Mouse (Mus musculus) myocyte (in vitro differentiated cells): ENCODE data around the gene H2-Ob. TPM values are rescaled to one million over a fixed set of nuclear protein-coding genes. Genes with fewer than 3 reads are reported as not detected.

Source experiments
- polyA plus RNA-seq: library from polyadenylated mRNA; unstranded; fragments of >200 nt; fragmentation: generic; extraction: Trizol; gene quantifications from one replicate; pipeline ENCODE4 v1.2.1, GENCODE M21; 2012; ENCODE audit warnings: missing spikeins

Gene H2-Ob
- polyA plus RNA-seq, 1 experiment, result not detected

Other genes starting within 250 kb of the H2-Ob start
- gene H2-K1, start 238.6 kb upstream of the H2-Ob start, polyA plus RNA-seq, result 89.2 TPM
- 42.9 TPM for gene Ring1, start 214.2 kb upstream of the H2-Ob start, polyA plus RNA-seq
- gene H2-Ke6, start 210.8 kb upstream of the H2-Ob start, polyA plus RNA-seq, result 51.1 TPM
- 207 TPM for gene Slc39a7, start 207.2 kb upstream of the H2-Ob start, polyA plus RNA-seq
- gene Rxrb, start 207.1 kb upstream of the H2-Ob start, polyA plus RNA-seq, result 45.8 TPM
- gene Col11a2, start 199.5 kb upstream of the H2-Ob start, polyA plus RNA-seq, result 0.94 TPM
- 0.07 TPM for gene H2-Oa, start 146.6 kb upstream of the H2-Ob start, polyA plus RNA-seq
- gene H2-DMa, start 119.4 kb upstream of the H2-Ob start, polyA plus RNA-seq, result 7.2 TPM
- 90.1 TPM for gene Brd2, start 116.3 kb upstream of the H2-Ob start, polyA plus RNA-seq
- not detected for gene H2-DMb2, start 95.6 kb upstream of the H2-Ob start, polyA plus RNA-seq
- not detected for gene H2-DMb1, start 85.8 kb upstream of the H2-Ob start, polyA plus RNA-seq
- 0.62 TPM for gene Tap1, start 51.4 kb upstream of the H2-Ob start, polyA plus RNA-seq
- gene Psmb9, start 51.1 kb upstream of the H2-Ob start, polyA plus RNA-seq, result 0.26 TPM
- gene Psmb8, start 41.2 kb upstream of the H2-Ob start, polyA plus RNA-seq, result 0.44 TPM
- 5.3 TPM for gene Tap2, start 35.4 kb upstream of the H2-Ob start, polyA plus RNA-seq
- gene H2-Ab1, start 18.8 kb downstream of the H2-Ob start, polyA plus RNA-seq, result not detected
- not detected for gene H2-Aa, start 48.9 kb downstream of the H2-Ob start, polyA plus RNA-seq
- gene H2-Eb1, start 67.0 kb downstream of the H2-Ob start, polyA plus RNA-seq, result not detected
- not detected for gene H2-Eb2, start 86.8 kb downstream of the H2-Ob start, polyA plus RNA-seq
- gene Btnl2, start 115.9 kb downstream of the H2-Ob start, polyA plus RNA-seq, result not detected
- not detected for gene Btnl1, start 138.2 kb downstream of the H2-Ob start, polyA plus RNA-seq
- not detected for gene BC051142, start 159.9 kb downstream of the H2-Ob start, polyA plus RNA-seq
- gene Btnl4, start 238.4 kb downstream of the H2-Ob start, polyA plus RNA-seq, result not detected